ENCODE assay signal across 12 mouse cellular contexts in the genomic region with DNA sequence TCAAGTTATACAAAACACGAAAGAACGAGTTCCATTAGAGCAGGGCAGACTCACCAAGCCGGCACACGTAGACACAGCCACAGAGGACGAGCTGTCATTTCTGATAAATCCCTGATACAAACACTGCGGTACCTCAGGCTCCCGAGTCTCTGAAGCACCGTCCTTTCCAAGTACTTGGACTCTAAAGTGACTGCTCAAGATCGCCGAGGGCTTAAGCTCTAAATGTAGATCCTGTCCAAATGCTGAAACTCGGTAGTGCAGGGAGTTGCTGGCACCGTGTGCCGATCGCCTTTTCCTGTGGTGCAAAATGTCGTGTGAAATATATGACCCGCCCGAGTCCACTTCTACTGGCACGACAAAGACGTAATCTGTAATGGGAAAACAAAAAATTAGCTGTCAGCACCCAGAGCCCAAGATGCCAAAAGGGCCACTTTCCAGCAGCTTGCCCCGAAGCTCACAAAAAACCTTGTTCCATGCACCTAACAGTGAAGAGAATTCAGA. TPM values are rescaled to one million over a fixed set of nuclear protein-coding genes. Genes with fewer than 3 reads are reported as not detected.
DNase-seq lines count a peak whose midpoint lies in the region; ATAC-seq and TF ChIP-seq lines count a peak whose summit lies in the region.
"Had no signal": no experiment of that assay in that cellular context is flagged by ENCODE, and none has a peak within 500 bp of the region (broad histone marks: within the 10 kb centered on the region; RNA-seq: fewer than 3 reads in every experiment).

No protein-coding gene starts in this region.

- H3K9me3 ChIP-seq in hindbrain, embryonic 13.5 days: no peaks in the 10 kb centered on the region
- no peaks in the 10 kb centered on the region for H3K9me3 ChIP-seq in hindbrain, embryonic 10.5 days
- H3K9me3 ChIP-seq in hindbrain, postnatal 0 days (ENCODE audit: low read length): no peaks in the 10 kb centered on the region
- H3K9me3 ChIP-seq: midbrain, embryonic 12.5 days had no signal

- no peak for TF ChIP-seq POLR2A in cortical plate, adult 2 months (IDR thresholded peaks at IDR 0.05; ENCODE audit: extremely low read depth, insufficient read depth, low read length)

- 0 out of 2 replicates have a peak, but pooled peaks have one; percentile 15 for ATAC-seq in hindbrain, embryonic 13.5 days (ENCODE audit: low FRiP score)
- no peak for ATAC-seq in hindbrain, postnatal 0 days

- H3K4me3 ChIP-seq in hindbrain, embryonic 13.5 days: peak overlapping the region; percentile 9; the same call in 1 of the 2 replicates
- no peak overlapping the region for H3K4me3 ChIP-seq in hindbrain, embryonic 10.5 days
- H3K4me3 ChIP-seq in cortical plate, adult 2 months (ENCODE audit: insufficient read depth, low read length): peak overlapping the region; percentile 33
- H3K4me3 ChIP-seq in hindbrain, postnatal 0 days (ENCODE audit: low read length): peak overlapping the region; percentile 3
- H3K4me3 ChIP-seq: midbrain, embryonic 12.5 days had no signal

- TF ChIP-seq CTCF in cortical plate, adult 2 months (IDR thresholded peaks at IDR 0.05; ENCODE audit: extremely low read depth, insufficient read depth, low read length): no peak
- TF ChIP-seq CTCF in hindbrain, postnatal 0 days (IDR thresholded peaks at IDR 0.05; ENCODE audit: low read depth): no peak

- H3K27me3 ChIP-seq in hindbrain, embryonic 13.5 days: peaks cover 27% of the 10 kb centered on the region
- H3K27me3 ChIP-seq in hindbrain, embryonic 10.5 days (ENCODE audit: insufficient read depth, poor library complexity, severe bottlenecking): peaks cover 38% of the 10 kb centered on the region
- H3K27me3 ChIP-seq in hindbrain, postnatal 0 days (ENCODE audit: insufficient read depth, low read length): 0 out of 2 replicates have a peak, but pooled peaks cover 3% of the 10 kb centered on the region

- H3K36me3 ChIP-seq in hindbrain, embryonic 13.5 days: no peaks in the 10 kb centered on the region
- no peaks in the 10 kb centered on the region for H3K36me3 ChIP-seq in hindbrain, embryonic 10.5 days
- no peaks in the 10 kb centered on the region for H3K36me3 ChIP-seq in hindbrain, postnatal 0 days (ENCODE audit: insufficient read depth, low read length)
- H3K36me3 ChIP-seq: midbrain, embryonic 12.5 days had no signal

- H3K4me2 ChIP-seq in hindbrain, embryonic 13.5 days: 0 out of 2 replicates have a peak overlapping the region, but pooled peaks have one; percentile 21
- H3K4me2 ChIP-seq in hindbrain, postnatal 0 days (ENCODE audit: low read depth, low read length): peak overlapping the region; percentile 46
- H3K4me2 ChIP-seq: midbrain, embryonic 12.5 days had no signal

- H3K4me1 ChIP-seq in hindbrain, embryonic 13.5 days (replicated peaks): peaks cover 35% of the 10 kb centered on the region
- H3K4me1 ChIP-seq in hindbrain, embryonic 10.5 days (replicated peaks): peaks cover 19% of the 10 kb centered on the region
- H3K4me1 ChIP-seq in cortical plate, adult 2 months (ENCODE audit: control insufficient read depth, insufficient read depth, low read length): no peaks in the 10 kb centered on the region; the same call in 1 of the 2 replicates
- peaks cover 7% of the 10 kb centered on the region; the same call in 1 of the 2 replicates for H3K4me1 ChIP-seq in hindbrain, postnatal 0 days (ENCODE audit: insufficient read depth, low read length)

- H3K27ac ChIP-seq in hindbrain, embryonic 13.5 days: 0 out of 2 replicates have a peak overlapping the region, but pooled peaks have one; percentile 23
- no peak overlapping the region for H3K27ac ChIP-seq in hindbrain, embryonic 10.5 days
- H3K27ac ChIP-seq in cortical plate, adult 2 months (ENCODE audit: insufficient read depth, low read length): no peak overlapping the region
- peak overlapping the region; percentile 3; the same call in 1 of the 2 replicates for H3K27ac ChIP-seq in hindbrain, postnatal 0 days
- H3K27ac ChIP-seq: midbrain, embryonic 12.5 days had no signal

- no peak overlapping the region for H3K9ac ChIP-seq in hindbrain, embryonic 13.5 days
- H3K9ac ChIP-seq in hindbrain, postnatal 0 days (replicated peaks; ENCODE audit: low read length): no peak overlapping the region
- H3K9ac ChIP-seq: midbrain, embryonic 12.5 days had no signal

- WGBS in hindbrain, embryonic 13.5 days: 50% methylated on average over 20 of the region's 20 CpGs
- WGBS in hindbrain, embryonic 10.5 days: 74% methylated on average over 20 of the region's 20 CpGs
- 34% methylated on average over 20 of the region's 20 CpGs for WGBS in hindbrain, postnatal 0 days

- no peak for DNase-seq in hindbrain, embryonic 10.5 days (ENCODE audit: low spot score)
- DNase-seq in NIH3T3 (ENCODE audit: low read depth): peak; percentile 8
- DNase-seq in hindbrain, postnatal 0 days (ENCODE audit: low spot score): peak; percentile 50
- no peak for DNase-seq in right cerebral cortex, postnatal 10 days (ENCODE audit: low spot score in 2 of 2)
- no peak for DNase-seq in urinary bladder, postnatal 14 days (ENCODE audit: low spot score)
- DNase-seq in kidney, adult 8-10 months: no peak
- DNase-seq: gastrocnemius, postnatal 36 days; thymus, postnatal 25 days had no signal

RNA-seq across cellular contexts. Expression of gene Adamts18, which starts 3.7 kb away (rescaled TPM):
- 1.5 and 1.7 TPM in 2 replicates for polyA plus RNA-seq in hindbrain, embryonic 13.5 days (2015; fragmentation: Nextera tagmentation; extraction: Ambion mirVana)
- 0.73 and 1.0 TPM in 2 replicates for polyA plus RNA-seq in hindbrain, embryonic 10.5 days (2016; fragmentation: Nextera tagmentation; extraction: Ambion mirVana)
- polyA plus RNA-seq in cortical plate, adult 2 months (2012; rRNA removed): 0.71 and 0.83 TPM in 2 replicates
- 4.6 and 6.2 TPM in 2 replicates for total RNA-seq in hindbrain, postnatal 0 days (2014; rRNA removed)
- 4.0 and 5.0 TPM in 2 replicates for polyA plus RNA-seq in hindbrain, postnatal 0 days (2015; fragmentation: Nextera tagmentation; extraction: Ambion mirVana)
- total RNA-seq: common myeloid progenitor, adult 5-6 weeks had no signal

Comparison
In these comparisons a context has a peak if more than half of its experiments do, and no peak if none do; other contexts are left out.
1. H3K27ac ChIP-seq: peak in hindbrain, embryonic 13.5 days (single experiment) and hindbrain, postnatal 0 days (single experiment); none in hindbrain, embryonic 10.5 days (single experiment) and cortical plate, adult 2 months (single experiment).
2. DNase-seq: peak in NIH3T3 (single experiment) and hindbrain, postnatal 0 days (single experiment); none in hindbrain, embryonic 10.5 days (single experiment), right cerebral cortex, postnatal 10 days (0 of 2), urinary bladder, postnatal 14 days (single experiment) and kidney, adult 8-10 months (0 of 2).